Mouse (Mus musculus) liver, embryonic 14.5 days (tissue): ENCODE measurements around the gene Lmntd2. TPM values are rescaled to one million over a fixed set of nuclear protein-coding genes. Genes with fewer than 3 reads are reported as not detected.

ENCODE experiments used
- ATAC-seq: fragments of 200-750 bp; cut with Nextera tagmentation; 2 replicates; pipeline ENCODE4 v1.8.0; 2017; ENCODE audit warnings: moderate number of reproducible peaks, mild to moderate bottlenecking, moderate library complexity; ENCODE audit not compliant: insufficient read depth
- DNase-seq, 3 experiments: peaks; one replicate each; pipeline ENCODE4 v3.0.0-alpha.2; 2012 to 2013; ENCODE audit warnings: low read depth in 3 of 3, low spot score in 3 of 3
- H3K27ac ChIP-seq: fragments of 300-500 bp; sonication (generic); 2 replicates; pipeline ENCODE4 v1.5.1; 2014; ENCODE audit warnings: moderate library complexity, mild to moderate bottlenecking, control low read depth, inconsistent platforms
- H3K27me3 ChIP-seq: fragments of 300-500 bp; sonication (generic); 2 replicates; pipeline ENCODE4 v1.6.1; 2014; ENCODE audit warnings: mild to moderate bottlenecking, low read length, moderate library complexity; ENCODE audit not compliant: control insufficient read depth, insufficient read depth
- H3K36me3 ChIP-seq: fragments of 300-500 bp; sonication (generic); replicated peaks from 2 replicates; pipeline ENCODE4 v1.6.1; 2014; ENCODE audit warnings: low read depth; ENCODE audit not compliant: control insufficient read depth, insufficient read depth
- H3K4me1 ChIP-seq, 2 experiments: fragments of 200-500 bp in 1 of 2; fragments of 300-500 bp in 1 of 2; sonication (generic) in 1 of 2; replicated peaks; 2 replicates each; pipeline ENCODE4 v1.6.1; 2012 to 2014; ENCODE audit warnings: antibody characterized with exemption in 1 of 2, inconsistent platforms in 1 of 2, low read length in 1 of 2; ENCODE audit not compliant: control insufficient read depth in 2 of 2, insufficient read depth in 2 of 2
- H3K4me2 ChIP-seq: fragments of 300-500 bp; sonication (generic); 2 replicates; pipeline ENCODE4 v1.6.1; 2014; ENCODE audit warnings: low read depth, mild to moderate bottlenecking, control low read depth, moderate library complexity
- H3K4me3 ChIP-seq, 2 experiments: fragments of 200-500 bp in 1 of 2; fragments of 300-500 bp in 1 of 2; sonication (generic) in 1 of 2; 2 replicates each; pipeline ENCODE4 v1.5.1; 2012 to 2014; ENCODE audit warnings: low read depth in 2 of 2, low read length in 2 of 2, mild to moderate bottlenecking in 2 of 2, control low read depth in 1 of 2, inconsistent platforms in 1 of 2, moderate library complexity in 1 of 2; ENCODE audit not compliant: insufficient read depth in 1 of 2
- H3K9ac ChIP-seq: fragments of 300-500 bp; sonication (generic); replicated peaks from 2 replicates; pipeline ENCODE4 v1.6.1; 2014; ENCODE audit warnings: mild to moderate bottlenecking, control low read depth, moderate library complexity
- H3K9me3 ChIP-seq: fragments of 300-500 bp; sonication (generic); 2 replicates; pipeline ENCODE4 v1.6.1; 2016; ENCODE audit warnings: low read length, mixed read lengths; ENCODE audit not compliant: control insufficient read depth
- CTCF ChIP-seq: IDR thresholded peaks from 2 replicates; pipeline ENCODE4 v1.5.1; 2016; ENCODE audit warnings: antibody characterized with exemption, low read depth, control low read depth
- EP300 ChIP-seq: IDR thresholded peaks from 2 replicates; pipeline ENCODE4 v1.6.1; 2016; ENCODE audit warnings: antibody characterized with exemption, low read depth
- WGBS: fragments of 180-500 bp; shearing (Covaris S2); extraction: QIAGEN DNeasy Blood & Tissue Kit; methylation state at CpG from one replicate; pipeline ENCODE4 v1.1.7; 2014; ENCODE audit not compliant: insufficient replicate concordance; 5-methylcytosine and 5-hydroxymethylcytosine counted together
- polyA plus RNA-seq, 2 experiments: library from polyadenylated mRNA; depleted of rRNA in 1 of 2; stranded (reverse) in 1 of 2; unstranded in 1 of 2; fragments of >200 nt; fragmentation: Nextera tagmentation in 1 of 2; extraction: Ambion mirVana in 1 of 2; gene quantifications; 2 replicates each; pipeline versions ENCODE4 v1.2.1 to v1.2.3; 2012 to 2014

The Lmntd2 gene
- polyA plus RNA-seq, 2 experiments, result 0.25 to 2.0 TPM

- WGBS, result 82% methylated on average over 11 of the region's 11 CpGs
- no peak overlapping the region for H3K9ac ChIP-seq
- no peak for ATAC-seq
- H3K4me3 ChIP-seq, result peak overlapping the region; percentile 60 to 63
- TF ChIP-seq EP300 (no peak), CTCF (no peak)
- H3K9me3 ChIP-seq, result no peaks in the 10 kb centered on the region
- H3K27me3 ChIP-seq, result no peaks in the 10 kb centered on the region
- H3K36me3 ChIP-seq, result peaks cover 6% of the 10 kb centered on the region; the same call in 1 of the 2 replicates
- H3K27ac ChIP-seq, result no peak overlapping the region
- no peak for DNase-seq
- peak overlapping the region; percentile 74 for H3K4me2 ChIP-seq
- peaks cover 20 to 51% of the 10 kb centered on the region in 2 experiments for H3K4me1 ChIP-seq
Observed at GRCm38 (mm10) chr7:141216894-141217293, 3.0 kb upstream of the Lmntd2 start.

- ATAC-seq (peak; percentile 51), DNase-seq (peak in 2 of 3 experiments; percentile 49 to 55)
- Histone ChIP-seq H3K27ac (peak overlapping the region; percentile 48), H3K9ac (peak overlapping the region; percentile 64), H3K4me3 (peak overlapping the region; percentile 60 to 63), H3K9me3 (no peaks in the 10 kb centered on the region), H3K36me3 (peaks cover 6% of the 10 kb centered on the region; the same call in 1 of the 2 replicates), H3K4me1 (peaks cover 18 to 49% of the 10 kb centered on the region in 2 experiments), H3K4me2 (peak overlapping the region; percentile 74), H3K27me3 (no peaks in the 10 kb centered on the region)
- WGBS, result 2% methylated on average over 42 of the region's 42 CpGs
- no peak for TF ChIP-seq EP300
- TF ChIP-seq CTCF, result no peak
Observed at GRCm38 (mm10) chr7:141215880-141216733, 2.2 kb upstream of the Lmntd2 start.

GRCm38 (mm10) chr7:141215101-141215879 lies 1.4 kb upstream of the Lmntd2 start, which contains the start of gene Rassf7:
Gene Rassf7 (plus strand): TSS chr7:141215860.
- WGBS, result 4% methylated on average over 40 of the region's 41 CpGs
- Histone ChIP-seq H3K36me3 (peaks cover 6% of the 10 kb centered on the region; the same call in 1 of the 2 replicates), H3K27me3 (no peaks in the 10 kb centered on the region), H3K9ac (peak within 1 kb of the TSS; percentile 64), H3K4me3 (peak within 1 kb of the TSS; percentile 60 to 63), H3K9me3 (no peaks in the 10 kb centered on the region), H3K4me2 (peak within 1 kb of the TSS; percentile 74), H3K27ac (peak within 1 kb of the TSS; percentile 71), H3K4me1 (peaks cover 21 to 49% of the 10 kb centered on the region in 2 experiments)
- ATAC-seq (peak; percentile 93), DNase-seq (peak; percentile 95 to 97 (median 96))
- no peak for TF ChIP-seq EP300
- no peak for TF ChIP-seq CTCF

GRCm38 (mm10) chr7:141214310-141214709 lies 430 bp upstream of the Lmntd2 start:
- Histone ChIP-seq H3K9ac (no peak overlapping the region), H3K4me3 (no peak overlapping the region), H3K4me2 (no peak overlapping the region), H3K9me3 (no peaks in the 10 kb centered on the region), H3K27ac (peak overlapping the region; percentile 38), H3K36me3 (peaks cover under 1% of the 10 kb centered on the region; the same call in 1 of the 2 replicates), H3K27me3 (no peaks in the 10 kb centered on the region), H3K4me1 (peaks cover 31 to 51% of the 10 kb centered on the region in 2 experiments)
- DNase-seq (no peak), ATAC-seq (no peak)
- WGBS, result 67% methylated on average over 3 of the region's 3 CpGs
- no peak for TF ChIP-seq EP300
- TF ChIP-seq CTCF, result no peak
